Mouse (Mus musculus) forebrain, embryonic 13.5 days (tissue): ENCODE measurements around the gene Dmwd. TPM values are rescaled to one million over a fixed set of nuclear protein-coding genes. Genes with fewer than 3 reads are reported as not detected.
"Not testable (repeated sequence)": the region's sequence is repeated elsewhere in the genome, so short reads cannot be mapped to it uniquely, and the experiment has no call there.

Experiments used
- ATAC-seq: fragments of 200-750 bp; cut with Nextera tagmentation; 2 replicates; pipeline ENCODE4 v1.8.0; 2017
- H3K27ac ChIP-seq: fragments of 300-500 bp; sonication (generic); 2 replicates; pipeline ENCODE4 v1.5.1; 2015; ENCODE audit warnings: inconsistent platforms, mild to moderate bottlenecking, moderate library complexity
- H3K27me3 ChIP-seq: fragments of 300-500 bp; sonication (generic); 2 replicates; pipeline ENCODE4 v1.6.1; 2015; ENCODE audit warnings: mild to moderate bottlenecking, inconsistent platforms
- H3K36me3 ChIP-seq: fragments of 300-500 bp; sonication (generic); 2 replicates; pipeline ENCODE4 v1.6.1; 2015; ENCODE audit warnings: mild to moderate bottlenecking, inconsistent platforms; ENCODE audit not compliant: poor library complexity, severe bottlenecking
- H3K4me1 ChIP-seq: fragments of 300-500 bp; sonication (generic); 2 replicates; pipeline ENCODE4 v1.6.1; 2015; ENCODE audit warnings: inconsistent platforms
- H3K4me2 ChIP-seq: fragments of 300-500 bp; sonication (generic); 2 replicates; pipeline ENCODE4 v1.6.1; 2015; ENCODE audit warnings: inconsistent platforms, mild to moderate bottlenecking, moderate library complexity
- H3K4me3 ChIP-seq: fragments of 300-500 bp; sonication (generic); 2 replicates; pipeline ENCODE4 v1.5.1; 2015; ENCODE audit warnings: mild to moderate bottlenecking, inconsistent platforms
- H3K9ac ChIP-seq: fragments of 300-500 bp; sonication (generic); 2 replicates; pipeline ENCODE4 v1.6.1; 2015; ENCODE audit warnings: mild to moderate bottlenecking, inconsistent platforms
- H3K9me3 ChIP-seq: fragments of 300-500 bp; sonication (generic); replicated peaks from 2 replicates; pipeline ENCODE4 v1.6.1; 2016; ENCODE audit warnings: inconsistent platforms
- WGBS: fragments of 180-500 bp; shearing (Covaris S2); methylation state at CpG from one replicate; pipeline ENCODE4 v1.1.7; 2015; 5-methylcytosine and 5-hydroxymethylcytosine counted together
- polyA plus RNA-seq: library from polyadenylated mRNA; unstranded; fragments of >200 nt; fragmentation: Nextera tagmentation; extraction: Ambion mirVana; gene quantifications from 2 replicates; pipeline ENCODE4 v1.2.1, GENCODE M21; 2015

The Dmwd gene
- polyA plus RNA-seq, 1 experiment from 2014 or later = 20.6 TPM

DNA sequence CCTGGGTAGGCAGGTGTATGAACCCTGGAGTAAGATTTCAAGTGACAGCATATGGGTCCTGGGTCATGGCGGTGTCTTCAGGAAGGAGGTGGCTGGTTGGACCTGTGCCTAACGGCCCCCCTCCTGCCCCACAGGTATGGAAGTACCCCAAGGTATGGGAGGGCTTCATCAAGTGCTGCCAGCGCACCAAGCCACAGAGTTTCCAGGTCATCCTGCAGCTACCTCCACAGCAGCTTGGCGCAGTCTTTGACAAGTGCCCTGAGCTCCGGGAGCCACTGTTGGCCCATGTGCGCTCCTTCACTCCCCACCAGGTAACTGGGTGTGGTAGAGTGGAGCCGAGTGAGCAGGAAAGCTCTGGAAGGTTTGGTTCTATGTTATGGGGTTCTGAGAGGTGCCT, 22.9 kb upstream of the Dmwd start:
- no peaks in the 10 kb centered on the region for H3K9me3 ChIP-seq
- H3K27ac ChIP-seq = no peak overlapping the region
- H3K4me1 ChIP-seq = peaks cover 12% of the 10 kb centered on the region
- WGBS = 92% methylated on average over 7 of the region's 7 CpGs
- H3K4me2 ChIP-seq = no peak overlapping the region
- H3K27me3 ChIP-seq = no peaks in the 10 kb centered on the region
- H3K4me3 ChIP-seq = no peak overlapping the region
- peaks cover 49% of the 10 kb centered on the region for H3K36me3 ChIP-seq
- no peak for ATAC-seq
- no peak overlapping the region for H3K9ac ChIP-seq

DNA sequence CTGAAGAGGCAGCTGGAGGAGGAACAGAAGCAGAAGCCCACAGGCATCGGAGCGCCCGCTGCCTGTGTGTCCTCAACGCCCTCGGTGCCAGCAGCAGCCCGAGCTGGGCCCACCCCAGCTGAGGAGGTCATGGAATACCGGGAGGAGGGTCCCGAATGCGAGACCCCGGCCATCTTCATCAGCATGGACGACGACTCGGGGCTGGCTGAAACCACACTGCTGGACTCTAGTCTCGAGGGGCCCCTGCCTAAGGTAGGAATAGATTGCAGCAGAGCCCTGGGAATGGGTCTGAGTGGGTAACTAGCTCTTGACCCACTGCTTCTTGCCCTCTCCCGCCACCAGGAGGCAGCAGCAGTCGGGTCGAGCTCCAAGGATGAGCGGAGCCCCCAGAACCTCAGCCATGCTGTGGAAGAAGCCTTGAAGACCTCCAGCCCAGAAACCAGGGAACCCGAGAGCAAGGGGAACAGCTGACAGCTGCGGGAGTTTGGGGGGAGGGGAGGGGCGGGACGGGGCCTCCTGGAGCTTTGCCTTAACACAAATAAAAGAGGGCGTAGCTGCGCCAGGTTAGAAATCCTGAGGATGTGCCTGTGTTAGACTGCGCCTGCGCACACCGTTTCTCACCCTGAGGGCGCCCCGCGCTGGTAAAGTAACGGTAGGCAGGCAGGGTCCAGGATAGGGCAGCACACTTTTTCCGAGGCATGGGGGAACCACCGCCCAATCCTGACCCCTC, 21.8 kb upstream of the Dmwd start, which contains the start of gene Rsph6a:
Gene Rsph6a (plus strand): TSS at position 644 of the 730 bp plus-strand sequence.
- peak; percentile 65 for ATAC-seq
- peak within 1 kb of the TSS; percentile 52 for H3K4me2 ChIP-seq
- peaks cover 38% of the 10 kb centered on the region for H3K36me3 ChIP-seq
- H3K9ac ChIP-seq = peak within 1 kb of the TSS; percentile 5; the same call in 1 of the 2 replicates
- H3K4me1 ChIP-seq = peaks cover 12% of the 10 kb centered on the region
- H3K9me3 ChIP-seq = no peaks in the 10 kb centered on the region
- H3K4me3 ChIP-seq = peak within 1 kb of the TSS; percentile 26
- H3K27ac ChIP-seq = 0 out of 2 replicates have a peak within 1 kb of the TSS, but pooled peaks have one; percentile 0
- H3K27me3 ChIP-seq = no peaks in the 10 kb centered on the region
- 27% methylated on average over 32 of the region's 33 CpGs for WGBS

DNA sequence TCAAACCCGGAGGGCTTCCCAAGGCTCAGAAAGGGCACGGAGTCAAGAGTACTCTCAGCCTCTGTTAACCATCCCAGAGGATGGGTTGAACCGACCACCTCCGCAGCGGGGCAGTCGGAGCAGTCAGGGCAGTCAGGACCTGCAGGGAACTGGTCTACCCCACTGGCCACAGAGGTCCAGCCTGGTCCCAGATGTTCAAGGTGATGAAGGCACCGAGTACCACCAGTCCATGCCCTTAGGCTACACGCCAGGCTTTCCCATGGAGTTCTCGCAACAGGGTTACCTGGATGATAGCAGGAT, 21.3 kb upstream of the Dmwd start:
- WGBS = 66% methylated on average over 9 of the region's 9 CpGs
- peak overlapping the region; percentile 52 for H3K4me2 ChIP-seq
- H3K4me3 ChIP-seq = peak overlapping the region; percentile 26
- no peak overlapping the region for H3K27ac ChIP-seq
- peaks cover 12% of the 10 kb centered on the region for H3K4me1 ChIP-seq
- H3K36me3 ChIP-seq = peaks cover 33% of the 10 kb centered on the region
- ATAC-seq = peak; percentile 42
- no peaks in the 10 kb centered on the region for H3K27me3 ChIP-seq
- no peaks in the 10 kb centered on the region for H3K9me3 ChIP-seq
- H3K9ac ChIP-seq = peak overlapping the region; percentile 5; the same call in 1 of the 2 replicates

DNA sequence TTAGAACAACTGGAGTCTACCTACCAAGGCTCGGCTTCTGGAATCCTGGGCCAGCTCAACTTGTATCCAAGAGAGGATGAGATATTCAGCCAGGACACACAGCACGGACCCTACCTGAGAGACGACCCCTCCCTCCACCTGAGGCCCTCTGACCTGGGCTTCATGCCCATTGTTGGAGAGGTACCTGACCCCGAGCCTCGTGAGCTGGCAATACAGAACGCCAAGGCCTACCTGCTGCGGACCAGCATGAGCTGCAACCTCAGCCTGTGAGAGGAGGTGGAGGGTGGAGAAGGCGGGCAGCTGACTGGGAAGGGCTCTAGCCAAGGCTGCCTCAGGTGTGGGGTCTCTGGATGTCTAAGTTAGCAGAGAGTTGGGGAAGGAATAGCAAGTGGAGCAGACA, 20.9 kb upstream of the Dmwd start:
- Histone ChIP-seq H3K4me2 (no peak overlapping the region), H3K9ac (0 out of 2 replicates have a peak overlapping the region, but pooled peaks have one; percentile 5), H3K36me3 (peaks cover 29% of the 10 kb centered on the region), H3K9me3 (no peaks in the 10 kb centered on the region), H3K4me3 (no peak overlapping the region), H3K27me3 (no peaks in the 10 kb centered on the region), H3K4me1 (peaks cover 12% of the 10 kb centered on the region), H3K27ac (no peak overlapping the region)
- WGBS = 96% methylated on average over 8 of the region's 8 CpGs
- no peak for ATAC-seq

DNA sequence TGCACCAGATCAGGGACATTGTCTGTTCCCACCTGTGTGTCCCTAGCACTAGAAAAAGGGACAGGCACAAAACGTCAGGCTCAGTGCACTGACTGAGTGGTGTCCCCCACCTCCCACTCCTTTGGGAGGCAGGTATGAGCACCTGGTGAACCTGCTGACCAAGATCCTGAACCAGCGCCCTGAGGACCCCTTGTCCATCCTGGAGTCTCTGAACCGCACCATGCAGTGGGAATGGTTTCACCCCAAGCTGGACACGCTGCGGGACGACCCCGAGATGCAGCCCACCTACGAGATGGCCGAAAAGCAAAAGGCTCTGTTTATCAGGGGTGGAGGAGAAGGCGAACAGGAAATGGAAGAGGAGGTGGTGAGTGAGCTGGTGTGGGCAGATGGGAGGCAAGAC, 18.6 kb upstream of the Dmwd start:
- Histone ChIP-seq H3K4me1 (peaks cover 12% of the 10 kb centered on the region), H3K36me3 (peaks cover 6% of the 10 kb centered on the region), H3K4me3 (no peak overlapping the region), H3K27me3 (no peaks in the 10 kb centered on the region), H3K9me3 (no peaks in the 10 kb centered on the region), H3K9ac (no peak overlapping the region), H3K4me2 (no peak overlapping the region), H3K27ac (no peak overlapping the region)
- ATAC-seq = no peak
- 90% methylated on average over 10 of the region's 10 CpGs for WGBS

DNA sequence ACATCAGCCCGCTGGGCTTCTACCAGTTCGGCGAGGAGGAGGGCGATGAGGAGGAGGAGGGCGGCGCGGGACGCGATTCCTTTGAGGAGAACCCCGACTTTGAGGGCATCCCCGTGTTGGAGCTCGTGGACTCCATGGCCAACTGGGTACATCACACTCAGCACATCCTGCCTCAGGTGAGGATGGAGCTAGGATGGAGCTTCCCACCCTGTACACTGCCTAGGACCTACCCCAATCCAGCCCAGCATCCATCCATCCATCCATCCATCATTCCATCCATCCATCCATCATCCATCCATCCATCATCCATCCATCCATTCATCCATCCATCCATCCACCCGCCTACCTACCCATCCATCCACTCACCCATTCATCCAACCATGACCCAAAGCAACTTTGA, 10.1 kb upstream of the Dmwd start:
- WGBS = 53% methylated on average over 13 of the region's 13 CpGs
- H3K27ac ChIP-seq = no peak overlapping the region
- H3K9ac ChIP-seq = no peak overlapping the region
- no peak overlapping the region for H3K4me2 ChIP-seq
- no peak for ATAC-seq
- no peaks in the 10 kb centered on the region for H3K9me3 ChIP-seq
- peaks cover 31% of the 10 kb centered on the region for H3K27me3 ChIP-seq
- H3K4me3 ChIP-seq = no peak overlapping the region
- no peaks in the 10 kb centered on the region for H3K4me1 ChIP-seq
- no peaks in the 10 kb centered on the region for H3K36me3 ChIP-seq

DNA sequence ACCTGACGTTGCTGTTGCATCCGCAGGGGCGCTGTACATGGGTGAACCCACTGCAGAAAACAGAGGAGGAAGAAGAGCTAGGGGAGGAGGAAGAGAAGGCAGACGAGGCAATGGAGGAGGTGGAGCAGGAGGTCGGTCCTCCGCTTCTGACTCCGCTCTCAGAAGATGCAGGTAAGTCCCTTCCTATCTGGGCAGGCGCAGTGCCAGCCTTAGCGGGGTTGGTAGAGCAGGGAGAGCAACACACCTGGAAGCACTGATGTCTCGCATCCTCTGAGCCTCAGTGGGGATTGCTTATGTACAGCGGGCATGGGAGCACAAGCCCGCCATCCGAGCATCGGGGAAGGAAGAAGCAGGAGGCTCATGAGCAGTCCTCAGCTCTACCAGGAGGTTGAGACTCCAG, 9.0 kb upstream of the Dmwd start:
- Histone ChIP-seq H3K9me3 (no peaks in the 10 kb centered on the region), H3K4me1 (no peaks in the 10 kb centered on the region), H3K4me3 (no peak overlapping the region), H3K27me3 (peaks cover 31% of the 10 kb centered on the region), H3K27ac (no peak overlapping the region), H3K4me2 (no peak overlapping the region), H3K9ac (no peak overlapping the region), H3K36me3 (no peaks in the 10 kb centered on the region)
- 53% methylated on average over 14 of the region's 14 CpGs for WGBS
- ATAC-seq = no peak

DNA sequence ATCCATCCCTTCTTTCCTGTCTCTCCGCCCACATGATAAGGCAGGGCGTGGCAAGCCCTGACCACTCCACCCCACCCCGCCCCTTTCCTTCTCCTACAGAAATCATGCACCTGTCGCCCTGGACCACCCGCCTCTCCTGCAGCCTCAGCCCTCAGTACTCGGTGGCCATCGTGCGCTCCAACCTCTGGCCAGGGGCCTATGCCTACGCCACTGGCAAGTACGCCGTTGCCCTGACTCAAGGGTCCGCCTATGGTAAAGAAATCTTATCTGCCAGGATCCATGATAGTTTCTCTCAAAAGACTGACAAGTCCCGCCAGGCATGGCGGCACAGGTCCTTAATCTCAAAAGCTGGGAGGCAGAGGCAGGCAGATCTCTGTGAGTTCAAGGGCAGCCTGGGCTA, 8.1 kb upstream of the Dmwd start:
- no peak overlapping the region for H3K9ac ChIP-seq
- ATAC-seq = no peak
- H3K4me3 ChIP-seq = no peak overlapping the region
- peaks cover 31% of the 10 kb centered on the region for H3K27me3 ChIP-seq
- H3K27ac ChIP-seq = no peak overlapping the region
- H3K4me2 ChIP-seq = no peak overlapping the region
- H3K4me1 ChIP-seq = no peaks in the 10 kb centered on the region
- no peaks in the 10 kb centered on the region for H3K36me3 ChIP-seq
- H3K9me3 ChIP-seq = no peaks in the 10 kb centered on the region
- 69% methylated on average over 14 of the region's 14 CpGs for WGBS

DNA sequence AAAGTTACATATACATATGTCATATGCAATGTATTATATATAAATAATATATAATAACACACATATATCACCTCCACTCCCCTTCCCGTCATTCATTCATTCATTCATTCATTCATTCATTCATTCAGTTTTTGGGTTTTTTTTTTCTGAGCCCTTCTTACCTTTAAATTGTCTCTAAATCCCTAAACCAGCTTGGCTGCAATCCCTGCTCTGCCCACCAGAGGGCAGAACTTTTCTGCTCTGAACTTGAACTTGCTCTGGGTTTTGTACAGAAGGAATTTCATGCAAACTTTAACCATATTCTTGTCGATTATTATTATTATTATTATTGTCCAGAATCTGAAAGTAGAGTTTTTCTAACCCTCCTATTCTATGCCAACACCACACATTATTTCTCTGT, 7.3 kb upstream of the Dmwd start:
- 7% methylated on average over 2 of the region's 2 CpGs for WGBS
- no peak overlapping the region for H3K9ac ChIP-seq

DNA sequence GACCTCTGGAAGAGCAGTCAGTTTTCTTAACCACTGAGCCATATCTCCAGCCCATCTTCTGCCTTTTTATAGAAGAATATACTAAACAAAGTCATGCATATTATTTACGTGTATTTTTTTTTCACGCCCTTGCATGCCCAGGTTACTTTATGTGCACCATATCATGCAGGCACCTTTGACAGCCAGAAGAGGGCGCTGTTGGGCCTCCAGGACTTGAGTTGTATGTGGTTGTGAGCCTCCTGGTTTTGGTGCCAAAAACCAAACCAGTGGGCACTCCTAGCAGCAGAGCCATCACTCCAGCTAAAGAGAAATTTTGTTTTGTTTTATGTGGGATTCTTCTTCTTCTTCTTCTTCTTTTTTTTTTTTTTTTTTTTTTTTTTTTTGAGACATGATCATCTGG, 6.5 kb upstream of the Dmwd start:
- H3K27ac ChIP-seq = no peak overlapping the region
- H3K27me3 ChIP-seq = peaks cover 28% of the 10 kb centered on the region
- WGBS = 51% methylated on average over 3 of the region's 3 CpGs
- no peak overlapping the region for H3K4me2 ChIP-seq
- H3K9ac ChIP-seq = no peak overlapping the region
- H3K9me3 ChIP-seq = no peaks in the 10 kb centered on the region
- H3K4me1 ChIP-seq = no peaks in the 10 kb centered on the region
- H3K36me3 ChIP-seq = no peaks in the 10 kb centered on the region
- H3K4me3 ChIP-seq = no peak overlapping the region
- ATAC-seq = no peak

More for the DNA sequence above, 7.3 kb upstream of the Dmwd start:
- no peaks in the 10 kb centered on the region for H3K36me3 ChIP-seq
- no peak for ATAC-seq
- peaks cover 31% of the 10 kb centered on the region for H3K27me3 ChIP-seq
- no peak overlapping the region for H3K4me3 ChIP-seq
- H3K27ac ChIP-seq = no peak overlapping the region
- no peak overlapping the region for H3K4me2 ChIP-seq
- H3K9me3 ChIP-seq = no peaks in the 10 kb centered on the region
- H3K4me1 ChIP-seq = no peaks in the 10 kb centered on the region

DNA sequence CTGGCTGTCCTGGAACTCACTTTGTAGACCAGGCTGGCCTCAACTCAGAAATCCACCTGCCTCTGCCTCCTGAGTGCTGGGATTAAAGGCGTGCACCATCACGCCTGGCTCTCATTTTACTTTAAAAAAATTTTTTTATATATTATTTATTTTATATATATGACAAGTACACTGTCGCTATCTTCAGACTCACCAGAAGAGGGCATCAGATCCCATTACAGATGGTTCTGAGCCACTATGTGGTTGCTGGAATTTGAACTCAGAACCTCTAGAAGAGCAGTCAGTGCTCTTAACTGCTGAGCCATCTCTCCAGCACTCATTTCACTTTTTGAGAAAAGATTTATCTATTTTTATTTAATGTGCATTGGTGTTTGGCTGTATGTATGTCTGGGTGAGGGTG, 5.0 kb upstream of the Dmwd start:
- not testable (repeated sequence) for H3K4me3 ChIP-seq, H3K4me1 ChIP-seq, H3K4me2 ChIP-seq, ATAC-seq, H3K27ac ChIP-seq, H3K9me3 ChIP-seq, H3K36me3 ChIP-seq, H3K9ac ChIP-seq
- WGBS = 57% methylated on average over 3 of the region's 3 CpGs
- peaks cover 13% of the 10 kb centered on the region for H3K27me3 ChIP-seq

DNA sequence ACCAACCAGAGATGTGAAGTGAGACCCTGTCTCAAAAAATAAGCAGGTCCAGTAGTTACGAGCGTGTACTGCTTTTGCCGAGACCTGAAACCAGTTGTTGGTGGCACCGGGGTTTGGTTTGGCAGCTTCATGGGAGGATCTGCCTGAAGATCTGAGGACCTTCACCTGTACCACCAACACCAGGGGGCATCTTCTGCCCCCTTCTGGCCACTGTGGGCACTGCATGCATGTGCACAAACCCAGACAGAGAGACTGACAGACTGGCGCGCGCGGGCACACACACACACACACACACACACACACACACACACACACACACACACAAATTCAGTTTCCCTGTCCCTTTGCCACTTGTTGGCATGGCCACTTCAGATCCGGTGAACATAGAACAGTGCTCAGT, 2.5 kb upstream of the Dmwd start:
- no peak overlapping the region for H3K9ac ChIP-seq
- H3K4me3 ChIP-seq = no peak overlapping the region
- no peak overlapping the region for H3K4me2 ChIP-seq
- no peak for ATAC-seq
- no peaks in the 10 kb centered on the region for H3K27me3 ChIP-seq
- H3K36me3 ChIP-seq = peaks cover 7% of the 10 kb centered on the region
- no peaks in the 10 kb centered on the region for H3K9me3 ChIP-seq
- WGBS = 80% methylated on average over 8 of the region's 9 CpGs
- no peak overlapping the region for H3K27ac ChIP-seq
- H3K4me1 ChIP-seq = peaks cover 21% of the 10 kb centered on the region

DNA sequence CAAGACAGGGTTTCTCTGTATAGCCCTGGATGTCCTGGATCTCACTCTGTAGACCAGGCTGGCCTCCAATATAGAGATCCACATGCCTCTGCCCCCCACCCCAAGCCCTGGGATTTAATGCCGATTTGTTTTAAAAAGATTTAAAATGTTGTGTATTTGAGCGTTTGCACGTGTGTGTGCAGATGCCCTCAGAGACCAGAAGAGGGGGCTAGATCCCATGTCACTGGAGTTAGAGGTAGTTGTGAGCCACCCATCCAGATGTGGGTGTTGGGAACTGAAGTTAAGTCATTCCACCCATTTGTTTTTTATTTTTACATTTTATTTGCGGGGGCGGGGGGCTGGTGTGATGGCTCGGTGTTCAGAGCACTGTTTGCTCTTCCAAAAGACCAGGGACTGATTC, 1.5 kb upstream of the Dmwd start:
- WGBS = 95% methylated on average over 6 of the region's 6 CpGs
- Histone ChIP-seq H3K9me3 (no peaks in the 10 kb centered on the region), H3K9ac (no peak overlapping the region), H3K36me3 (peaks cover 17% of the 10 kb centered on the region), H3K27ac (no peak overlapping the region), H3K4me2 (no peak overlapping the region), H3K4me1 (peaks cover 21% of the 10 kb centered on the region), H3K27me3 (no peaks in the 10 kb centered on the region), H3K4me3 (no peak overlapping the region)
- no peak for ATAC-seq
